Mouse (Mus musculus) forebrain, embryonic 11.5 days (tissue): ENCODE measurements around the gene Gm45717. TPM values are rescaled to one million over a fixed set of nuclear protein-coding genes. Genes with fewer than 3 reads are reported as not detected.

Source experiments
- ATAC-seq: fragments of 200-750 bp; cut with Nextera tagmentation; replicated peaks from 2 replicates; pipeline ENCODE4 v1.8.0; 2017; ENCODE audit warnings: moderate TSS enrichment; ENCODE audit not compliant: low FRiP score
- DNase-seq: peaks from one replicate; pipeline ENCODE4 v3.0.0-alpha.2; 2017; ENCODE audit warnings: low spot score
- H3K27ac ChIP-seq: fragments of 300-500 bp; sonication (generic); 2 replicates; pipeline ENCODE4 v1.5.1; 2014; ENCODE audit warnings: low read depth, low read length
- H3K27me3 ChIP-seq: fragments of 300-500 bp; sonication (generic); 2 replicates; pipeline ENCODE4 v1.6.1; 2014; ENCODE audit warnings: mild to moderate bottlenecking, low read length, mixed read lengths; ENCODE audit not compliant: control insufficient read depth, insufficient read depth
- H3K36me3 ChIP-seq: fragments of 300-500 bp; sonication (generic); 2 replicates; pipeline ENCODE4 v1.6.1; 2014; ENCODE audit warnings: mild to moderate bottlenecking, low read length, moderate library complexity, mixed read lengths; ENCODE audit not compliant: control insufficient read depth, insufficient read depth
- H3K4me1 ChIP-seq: fragments of 300-500 bp; sonication (generic); replicated peaks from 2 replicates; pipeline ENCODE4 v1.6.1; 2014; ENCODE audit warnings: low read length, mixed read lengths; ENCODE audit not compliant: control insufficient read depth, insufficient read depth
- H3K4me2 ChIP-seq: fragments of 300-500 bp; sonication (generic); 2 replicates; pipeline ENCODE4 v1.6.1; 2014; ENCODE audit warnings: low read depth, mild to moderate bottlenecking, low read length, moderate library complexity, mixed read lengths; ENCODE audit not compliant: severe bottlenecking
- H3K4me3 ChIP-seq: fragments of 300-500 bp; sonication (generic); 2 replicates; pipeline ENCODE4 v1.5.1; 2014; ENCODE audit warnings: low read depth, low read length
- H3K9ac ChIP-seq: fragments of 300-500 bp; sonication (generic); 2 replicates; pipeline ENCODE4 v1.6.1; 2014; ENCODE audit warnings: low read length
- H3K9me3 ChIP-seq: fragments of 300-500 bp; sonication (generic); 2 replicates; pipeline ENCODE4 v1.6.1; 2016; ENCODE audit warnings: low read length, mixed read lengths; ENCODE audit not compliant: control insufficient read depth
- WGBS: fragments of 180-500 bp; shearing (Covaris S2); extraction: QIAGEN DNeasy Blood & Tissue Kit; methylation state at CpG from one replicate; pipeline ENCODE4 v1.1.7; 2014; 5-methylcytosine and 5-hydroxymethylcytosine counted together
- polyA plus RNA-seq: library from polyadenylated mRNA; unstranded; fragments of >200 nt; fragmentation: Nextera tagmentation; extraction: Ambion mirVana; gene quantifications from 2 replicates; pipeline ENCODE4 v1.2.1, GENCODE M21; 2014

Gm45717 gene
- polyA plus RNA-seq, 1 experiment from 2014 or later: not detected

GRCm38 (mm10) chr7:140943356-140943755 lies 12.4 kb downstream of the Gm45717 start:
- H3K27ac ChIP-seq: no peak overlapping the region
- no peak overlapping the region for H3K9ac ChIP-seq
- no peaks in the 10 kb centered on the region for H3K9me3 ChIP-seq
- 90% methylated on average over 4 of the region's 4 CpGs for WGBS
- no peak overlapping the region for H3K4me2 ChIP-seq
- DNase-seq: no peak
- H3K27me3 ChIP-seq: no peaks in the 10 kb centered on the region
- no peak overlapping the region for H3K4me3 ChIP-seq
- no peaks in the 10 kb centered on the region for H3K36me3 ChIP-seq
- no peak for ATAC-seq
- H3K4me1 ChIP-seq: peaks cover 2% of the 10 kb centered on the region; the same call in 1 of the 2 replicates

- WGBS: 91% methylated on average over 10 of the region's 10 CpGs
- no peak overlapping the region for H3K27ac ChIP-seq
- no peak overlapping the region for H3K4me2 ChIP-seq
- no peaks in the 10 kb centered on the region for H3K9me3 ChIP-seq
- ATAC-seq: no peak
- H3K9ac ChIP-seq: no peak overlapping the region
- peaks cover 2% of the 10 kb centered on the region; the same call in 1 of the 2 replicates for H3K4me1 ChIP-seq
- H3K36me3 ChIP-seq: no peaks in the 10 kb centered on the region
- no peak for DNase-seq
- H3K27me3 ChIP-seq: no peaks in the 10 kb centered on the region
- H3K4me3 ChIP-seq: no peak overlapping the region
Measured at GRCm38 (mm10) chr7:140942811-140943210, 12.9 kb downstream of the Gm45717 start.

- no peak for ATAC-seq
- no peak overlapping the region for H3K27ac ChIP-seq
- peaks cover 2% of the 10 kb centered on the region; the same call in 1 of the 2 replicates for H3K4me1 ChIP-seq
Measured at GRCm38 (mm10) chr7:140942341-140942740, 13.4 kb downstream of the Gm45717 start.

GRCm38 (mm10) chr7:140941222-140942051 lies 14.3 kb downstream of the Gm45717 start, which contains the start of gene Pgghg:
Gene Pgghg (plus strand): TSS chr7:140941391.
- Histone ChIP-seq H3K9me3 (no peaks in the 10 kb centered on the region), H3K4me2 (peak within 1 kb of the TSS; percentile 71), H3K4me3 (peak within 1 kb of the TSS; percentile 49), H3K4me1 (peaks cover 2% of the 10 kb centered on the region; the same call in 1 of the 2 replicates), H3K9ac (peak within 1 kb of the TSS; percentile 76), H3K27ac (no peak within 1 kb of the TSS), H3K27me3 (no peaks in the 10 kb centered on the region), H3K36me3 (no peaks in the 10 kb centered on the region)
- 4% methylated on average over 33 of the region's 33 CpGs for WGBS
- peak; percentile 93 for DNase-seq
- peak; percentile 90 for ATAC-seq

More at GRCm38 (mm10) chr7:140942341-140942740, 13.4 kb downstream of the Gm45717 start:
- H3K9ac ChIP-seq: peak overlapping the region; percentile 76
- H3K36me3 ChIP-seq: no peaks in the 10 kb centered on the region
- DNase-seq: no peak
- no peaks in the 10 kb centered on the region for H3K27me3 ChIP-seq
- 67% methylated on average over 9 of the region's 9 CpGs for WGBS
- no peaks in the 10 kb centered on the region for H3K9me3 ChIP-seq
- peak overlapping the region; percentile 71 for H3K4me2 ChIP-seq
- peak overlapping the region; percentile 49 for H3K4me3 ChIP-seq

GRCm38 (mm10) chr7:140939669-140940171 lies 16.0 kb downstream of the Gm45717 start:
- no peak for ATAC-seq
- H3K36me3 ChIP-seq: no peaks in the 10 kb centered on the region
- H3K27ac ChIP-seq: no peak overlapping the region
- H3K9ac ChIP-seq: peak overlapping the region; percentile 16; the same call in 1 of the 2 replicates
- H3K9me3 ChIP-seq: no peaks in the 10 kb centered on the region
- peaks cover 2% of the 10 kb centered on the region; the same call in 1 of the 2 replicates for H3K4me1 ChIP-seq
- H3K4me3 ChIP-seq: no peak overlapping the region
- no peak overlapping the region for H3K4me2 ChIP-seq
- no peaks in the 10 kb centered on the region for H3K27me3 ChIP-seq
- peak; percentile 71 for DNase-seq
- 15% methylated on average over 8 of the region's 8 CpGs for WGBS

- no peak overlapping the region for H3K4me2 ChIP-seq
- DNase-seq (no peak), ATAC-seq (no peak)
- no peak overlapping the region for H3K27ac ChIP-seq
- H3K36me3 ChIP-seq: no peaks in the 10 kb centered on the region
- H3K9me3 ChIP-seq: no peaks in the 10 kb centered on the region
- H3K4me1 ChIP-seq: peaks cover 2% of the 10 kb centered on the region; the same call in 1 of the 2 replicates
- WGBS: 21% methylated on average over 2 of the region's 2 CpGs
- no peak overlapping the region for H3K4me3 ChIP-seq
- H3K27me3 ChIP-seq: no peaks in the 10 kb centered on the region
- no peak overlapping the region for H3K9ac ChIP-seq
Measured at GRCm38 (mm10) chr7:140938896-140939295, 16.8 kb downstream of the Gm45717 start.

GRCm38 (mm10) chr7:140938436-140938835 lies 17.3 kb downstream of the Gm45717 start:
- ATAC-seq (no peak), DNase-seq (no peak)
- Histone ChIP-seq H3K4me3 (no peak overlapping the region), H3K27ac (no peak overlapping the region), H3K4me2 (no peak overlapping the region), H3K9me3 (no peaks in the 10 kb centered on the region), H3K27me3 (no peaks in the 10 kb centered on the region), H3K36me3 (no peaks in the 10 kb centered on the region), H3K4me1 (peaks cover 2% of the 10 kb centered on the region; the same call in 1 of the 2 replicates), H3K9ac (no peak overlapping the region)
- 42% methylated on average over 3 of the region's 3 CpGs for WGBS

- Histone ChIP-seq H3K4me2 (no peak overlapping the region), H3K4me3 (no peak overlapping the region), H3K4me1 (peaks cover 4% of the 10 kb centered on the region; the same call in 1 of the 2 replicates), H3K27ac (no peak overlapping the region), H3K27me3 (peaks cover 26% of the 10 kb centered on the region), H3K36me3 (no peaks in the 10 kb centered on the region), H3K9me3 (no peaks in the 10 kb centered on the region), H3K9ac (no peak overlapping the region)
- ATAC-seq: no peak
- 92% methylated on average over 6 of the region's 6 CpGs for WGBS
- DNase-seq: no peak
Measured at GRCm38 (mm10) chr7:140927181-140927580, 28.6 kb downstream of the Gm45717 start.
